In the genomic region with DNA sequence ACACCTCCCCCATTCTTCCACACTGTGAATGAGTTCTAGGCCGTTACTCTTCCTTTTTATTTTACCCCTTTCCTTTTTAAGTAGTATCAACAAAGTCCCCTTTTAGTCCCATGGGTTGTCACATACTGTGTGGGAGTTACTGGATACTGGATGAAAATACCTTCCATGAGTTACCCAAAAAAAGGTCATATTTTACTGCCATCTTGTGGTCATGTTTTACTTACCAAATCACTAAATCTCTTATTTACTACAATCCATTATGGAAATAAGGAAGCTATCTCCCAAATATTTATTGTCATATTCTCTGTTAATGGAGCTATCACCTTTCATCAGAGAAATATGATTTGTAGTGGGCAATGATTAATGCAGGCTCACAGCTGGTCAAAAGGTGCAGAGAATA, we compare ENCODE assay signal across 17 mouse cellular contexts.
DNase-seq lines count a peak whose midpoint lies in the region; ATAC-seq and TF ChIP-seq lines count a peak whose summit lies in the region.
"Had no signal": no experiment of that assay in that cellular context is flagged by ENCODE, and none has a peak within 500 bp of the region (broad histone marks: within the 10 kb centered on the region; RNA-seq: fewer than 3 reads in every experiment).

No protein-coding gene starts in this region.

- no peak overlapping the region for H3K9ac ChIP-seq in heart, postnatal 0 days (replicated peaks; ENCODE audit: low read depth, low read length)
- no peak overlapping the region for H3K9ac ChIP-seq in heart, embryonic 11.5 days (ENCODE audit: low read depth, low read length)
- H3K9ac ChIP-seq in lung, embryonic 14.5 days, result no peak overlapping the region
- H3K9ac ChIP-seq in liver, embryonic 12.5 days, result no peak overlapping the region
- H3K9ac ChIP-seq: embryonic facial prominence, embryonic 12.5 days; hindbrain, embryonic 15.5 days; lung, embryonic 15.5 days had no signal

- H3K27ac ChIP-seq in heart, postnatal 0 days (ENCODE audit: low read depth), result no peak overlapping the region
- H3K27ac ChIP-seq in heart, embryonic 11.5 days (ENCODE audit: low read depth, low read length), result no peak overlapping the region
- no peak overlapping the region for H3K27ac ChIP-seq in lung, embryonic 14.5 days (ENCODE audit: low read depth)
- no peak overlapping the region for H3K27ac ChIP-seq in liver, embryonic 12.5 days
- H3K27ac ChIP-seq: embryonic facial prominence, embryonic 12.5 days; forebrain, embryonic 10.5 days; hindbrain, embryonic 15.5 days; lung, embryonic 15.5 days had no signal

- WGBS in heart, postnatal 0 days, result 31% methylated on average over 1 of the region's 1 CpGs
- WGBS in heart, embryonic 11.5 days (ENCODE audit: insufficient replicate concordance), result 41% methylated on average over 1 of the region's 1 CpGs
- 52% methylated on average over 1 of the region's 1 CpGs for WGBS in lung, embryonic 14.5 days
- WGBS in liver, embryonic 12.5 days (ENCODE audit: insufficient replicate concordance), result 23% methylated on average over 1 of the region's 1 CpGs

- peak; percentile 28 for DNase-seq in heart, postnatal 0 days (ENCODE audit: low spot score)
- peak; percentile 74 for DNase-seq in lung, embryonic 14.5 days
- DNase-seq in lung, adult 18-20 months, result no peak
- peak; percentile 19 for DNase-seq in MN1 (ENCODE audit: low spot score)
- DNase-seq in embryo, embryonic 11 days, result peak; percentile 26
- no peak for DNase-seq in natural killer cell, adult 2 months (ENCODE audit: low spot score in 2 of 2)
- DNase-seq: cerebellum, adult 9-11 months; kidney, adult 8-10 months; liver had no signal

- no peaks in the 10 kb centered on the region for H3K27me3 ChIP-seq in heart, postnatal 0 days (ENCODE audit: control insufficient read depth, insufficient read depth, low read length)
- H3K27me3 ChIP-seq in heart, embryonic 11.5 days (ENCODE audit: control insufficient read depth, insufficient read depth, low read length), result no peaks in the 10 kb centered on the region
- H3K27me3 ChIP-seq in lung, embryonic 14.5 days (ENCODE audit: insufficient read depth, low read length), result no peaks in the 10 kb centered on the region
- H3K27me3 ChIP-seq in liver, embryonic 12.5 days (replicated peaks), result no peaks in the 10 kb centered on the region
- H3K27me3 ChIP-seq: embryonic facial prominence, embryonic 12.5 days; hindbrain, embryonic 15.5 days; lung, embryonic 15.5 days; megakaryocyte, embryonic 14.5 days; Patski had no signal

- H3K4me3 ChIP-seq in heart, postnatal 0 days (ENCODE audit: low read depth, low read length), result no peak overlapping the region
- no peak overlapping the region for H3K4me3 ChIP-seq in heart, embryonic 11.5 days (ENCODE audit: low read depth, low read length)
- no peak overlapping the region for H3K4me3 ChIP-seq in lung, embryonic 14.5 days (ENCODE audit: low read depth, low read length)
- H3K4me3 ChIP-seq in liver, embryonic 12.5 days, result no peak overlapping the region
- H3K4me3 ChIP-seq: embryonic facial prominence, embryonic 12.5 days; forebrain, embryonic 10.5 days; hindbrain, embryonic 15.5 days; lung, embryonic 15.5 days; megakaryocyte, embryonic 14.5 days had no signal

- TF ChIP-seq EP300 in heart, postnatal 0 days (IDR thresholded peaks at IDR 0.05; ENCODE audit: low read depth), result no peak

- H3K36me3 ChIP-seq in heart, postnatal 0 days (replicated peaks; ENCODE audit: control insufficient read depth, insufficient read depth, low read length), result no peaks in the 10 kb centered on the region
- no peaks in the 10 kb centered on the region for H3K36me3 ChIP-seq in heart, embryonic 11.5 days (ENCODE audit: control insufficient read depth, insufficient read depth, low read length)
- H3K36me3 ChIP-seq in lung, embryonic 14.5 days (ENCODE audit: insufficient read depth), result no peaks in the 10 kb centered on the region
- H3K36me3 ChIP-seq in liver, embryonic 12.5 days, result no peaks in the 10 kb centered on the region
- H3K36me3 ChIP-seq: embryonic facial prominence, embryonic 12.5 days; forebrain, embryonic 10.5 days; hindbrain, embryonic 15.5 days; lung, embryonic 15.5 days had no signal

- ATAC-seq in heart, postnatal 0 days (ENCODE audit: insufficient read depth, low read depth), result no peak
- no peak for ATAC-seq in heart, embryonic 11.5 days (replicated peaks; ENCODE audit: insufficient number of reproducible peaks, low FRiP score, low TSS enrichment)
- ATAC-seq in lung, embryonic 14.5 days (ENCODE audit: insufficient read depth), result no peak
- no peak for ATAC-seq in liver, embryonic 12.5 days
- ATAC-seq: Patski had no signal

- no peaks in the 10 kb centered on the region for H3K4me1 ChIP-seq in heart, postnatal 0 days (ENCODE audit: control insufficient read depth, insufficient read depth)
- H3K4me1 ChIP-seq in heart, embryonic 11.5 days (ENCODE audit: control insufficient read depth, insufficient read depth, low read length), result no peaks in the 10 kb centered on the region
- H3K4me1 ChIP-seq in lung, embryonic 14.5 days (ENCODE audit: insufficient read depth), result no peaks in the 10 kb centered on the region
- no peaks in the 10 kb centered on the region for H3K4me1 ChIP-seq in liver, embryonic 12.5 days
- H3K4me1 ChIP-seq: embryonic facial prominence, embryonic 12.5 days; forebrain, embryonic 10.5 days; hindbrain, embryonic 15.5 days; lung, embryonic 15.5 days; megakaryocyte, embryonic 14.5 days had no signal

- peak; percentile 30; the same call in 1 of the 2 replicates for TF ChIP-seq CTCF in heart, postnatal 0 days (IDR thresholded peaks at IDR 0.05; ENCODE audit: low read depth)
- TF ChIP-seq CTCF in lung, embryonic 14.5 days (IDR thresholded peaks at IDR 0.05; ENCODE audit: low read depth), result peak; percentile 28; the same call in 1 of the 2 replicates

- H3K4me2 ChIP-seq in heart, postnatal 0 days (ENCODE audit: low read depth, low read length), result no peak overlapping the region
- H3K4me2 ChIP-seq in heart, embryonic 11.5 days, result no peak overlapping the region
- no peak overlapping the region for H3K4me2 ChIP-seq in lung, embryonic 14.5 days
- H3K4me2 ChIP-seq in liver, embryonic 12.5 days, result no peak overlapping the region
- H3K4me2 ChIP-seq: embryonic facial prominence, embryonic 12.5 days; hindbrain, embryonic 15.5 days; lung, embryonic 15.5 days had no signal

- H3K9me3 ChIP-seq in heart, postnatal 0 days (replicated peaks; ENCODE audit: control insufficient read depth, low read length), result no peaks in the 10 kb centered on the region; the same call in 1 of the 2 replicates
- no peaks in the 10 kb centered on the region for H3K9me3 ChIP-seq in heart, embryonic 11.5 days (replicated peaks; ENCODE audit: control insufficient read depth, low read length)
- H3K9me3 ChIP-seq in lung, embryonic 14.5 days (ENCODE audit: low read depth, low read length), result no peaks in the 10 kb centered on the region
- no peaks in the 10 kb centered on the region for H3K9me3 ChIP-seq in liver, embryonic 12.5 days (replicated peaks)
- H3K9me3 ChIP-seq: embryonic facial prominence, embryonic 12.5 days; forebrain, embryonic 10.5 days; hindbrain, embryonic 15.5 days; lung, embryonic 15.5 days; megakaryocyte, embryonic 14.5 days had no signal

Comparison
In these comparisons a context has a peak if more than half of its experiments do, and no peak if none do; other contexts are left out.
1. DNase-seq: peak in heart, postnatal 0 days (single experiment), lung, embryonic 14.5 days (single experiment), MN1 (single experiment) and embryo, embryonic 11 days (single experiment); none in lung, adult 18-20 months (0 of 2) and natural killer cell, adult 2 months (0 of 2).